Mouse (Mus musculus) thymus, postnatal 10 days (tissue): ENCODE results near the gene Hdac9.

Source experiments
- DNase-seq, 2 experiments: peaks; one replicate each; pipeline ENCODE4 v3.0.0; 2021; ENCODE audit warnings: low spot score in 2 of 2

Gene Hdac9

DNA sequence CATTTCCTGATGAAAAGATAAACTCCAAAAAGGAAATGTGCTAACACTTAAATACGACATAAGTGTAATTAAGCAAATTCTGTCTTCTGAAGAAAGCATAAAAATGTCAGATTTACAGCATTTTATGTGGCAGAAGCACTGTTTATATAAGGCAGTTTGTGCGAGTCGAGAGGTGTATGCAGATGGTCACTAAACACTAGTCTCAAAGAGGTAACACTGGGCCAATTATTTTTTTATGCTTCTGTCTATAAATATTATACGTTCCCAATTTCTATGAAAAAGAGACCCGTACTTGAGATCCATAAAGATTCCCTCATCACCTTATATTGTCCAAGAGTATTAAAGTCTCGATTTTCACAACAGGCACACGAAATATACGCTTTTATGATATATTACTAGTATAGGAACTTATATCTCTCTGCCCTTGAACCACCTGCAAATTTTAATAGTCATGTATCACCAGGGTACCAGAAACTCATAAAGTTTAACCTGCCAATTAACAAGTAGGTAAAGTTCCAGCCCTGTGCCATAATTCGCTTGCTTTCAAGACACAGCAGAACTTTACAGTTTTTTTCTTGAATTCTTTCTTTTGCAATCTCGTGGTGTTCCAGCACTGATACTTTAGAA is 322.6 kb downstream of the Hdac9 start:
- no peak for DNase-seq

GRCm38 (mm10) chr12:34587171-34587570 is 329.7 kb downstream of the Hdac9 start:
- no peak for DNase-seq

GRCm38 (mm10) chr12:34582522-34582921 is 334.4 kb downstream of the Hdac9 start:
- DNase-seq, result no peak

DNA sequence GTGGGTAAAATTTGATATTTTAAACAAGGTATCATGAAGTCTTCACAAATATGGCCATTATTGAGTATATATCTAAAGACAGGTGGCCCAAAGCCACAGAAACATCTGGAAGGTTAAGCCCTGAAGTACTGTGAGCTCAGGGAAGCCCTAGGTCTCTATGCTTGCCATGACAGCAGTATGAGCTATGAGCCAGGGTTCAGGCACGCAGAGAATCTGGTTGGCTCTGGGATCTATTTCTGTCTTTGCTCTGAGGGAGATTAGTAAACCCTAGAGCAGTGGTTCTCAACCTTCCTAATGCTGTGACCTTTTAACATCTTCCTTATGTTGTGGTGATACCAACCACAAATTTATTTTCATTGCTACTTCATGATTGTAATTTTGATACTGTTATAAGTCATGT is 337.7 kb downstream of the Hdac9 start:
- no peak for DNase-seq

GRCm38 (mm10) chr12:34571069-34571468 is 345.8 kb downstream of the Hdac9 start:
- DNase-seq, result no peak

DNA sequence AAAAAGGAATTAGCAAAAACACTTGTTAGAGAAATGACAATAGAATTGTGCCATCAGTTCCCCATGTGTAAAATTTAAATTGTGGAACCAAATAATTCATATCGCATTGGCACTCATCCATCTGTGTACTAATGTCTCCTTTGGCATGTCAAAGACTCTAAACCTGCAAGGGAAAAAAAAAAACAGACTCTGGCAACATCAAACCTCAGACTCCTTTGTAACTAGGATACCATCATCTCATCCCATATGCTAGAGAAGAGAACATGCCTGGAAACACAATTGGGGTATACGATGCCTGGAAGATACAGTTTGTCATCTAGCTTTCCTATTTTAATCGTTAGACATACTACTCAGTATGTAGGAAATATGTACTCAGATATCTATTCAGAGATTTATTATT is 347.4 kb downstream of the Hdac9 start:
- no peak for DNase-seq

GRCm38 (mm10) chr12:34569052-34569451 is 347.8 kb downstream of the Hdac9 start:
- DNase-seq, result no peak

- no peak for DNase-seq
Observed at GRCm38 (mm10) chr12:34562331-34562730, 354.6 kb downstream of the Hdac9 start.

DNA sequence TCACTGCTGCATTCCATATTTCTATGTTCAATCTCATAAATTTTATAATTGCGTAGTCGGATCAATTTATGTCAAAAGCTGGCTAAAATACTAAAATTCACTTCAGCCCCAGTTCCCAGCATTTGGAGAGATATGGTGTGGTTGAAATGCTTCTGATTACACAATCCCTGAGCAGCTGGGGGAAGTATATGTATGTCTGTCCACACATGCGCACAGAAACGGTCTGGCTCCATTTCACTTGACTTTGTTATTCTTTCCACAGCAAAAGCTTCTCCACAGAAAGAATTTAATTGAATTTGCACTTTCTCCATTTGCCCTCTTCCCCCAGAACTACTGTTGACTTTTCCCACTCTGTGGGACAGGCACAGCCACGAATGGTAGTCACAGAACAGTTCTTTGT is 357.9 kb downstream of the Hdac9 start:
- no peak for DNase-seq

- DNase-seq, result no peak
Observed at GRCm38 (mm10) chr12:34554803-34555202, 362.1 kb downstream of the Hdac9 start.

GRCm38 (mm10) chr12:34550268-34550667 is 366.6 kb downstream of the Hdac9 start:
- no peak for DNase-seq

GRCm38 (mm10) chr12:34529165-34529545 is 387.7 kb downstream of the Hdac9 start:
- no peak for DNase-seq

- DNase-seq, result no peak
Observed at GRCm38 (mm10) chr12:34528201-34529164, 388.4 kb downstream of the Hdac9 start.

DNA sequence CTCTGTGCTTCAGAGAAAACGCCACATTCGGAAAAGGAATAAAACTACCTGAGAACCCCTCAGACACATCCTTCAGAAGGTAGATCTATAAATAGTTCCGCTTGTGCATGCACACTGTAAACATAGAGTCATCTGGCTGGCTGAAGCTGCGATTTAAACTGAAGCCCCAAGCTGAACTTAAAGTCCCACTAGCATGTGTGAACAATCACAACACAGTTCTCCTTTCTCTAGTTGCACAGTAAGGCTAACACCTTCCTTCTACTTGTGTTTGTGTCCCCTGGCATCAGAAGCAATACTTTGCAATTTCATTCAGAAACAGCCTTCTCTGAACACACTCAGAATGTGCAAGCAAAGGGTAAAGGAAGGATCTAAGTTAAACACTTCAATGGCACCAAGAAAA is 389.1 kb downstream of the Hdac9 start:
- DNase-seq, result no peak

GRCm38 (mm10) chr12:34521468-34521867 is 395.4 kb downstream of the Hdac9 start:
- DNase-seq, result no peak

DNA sequence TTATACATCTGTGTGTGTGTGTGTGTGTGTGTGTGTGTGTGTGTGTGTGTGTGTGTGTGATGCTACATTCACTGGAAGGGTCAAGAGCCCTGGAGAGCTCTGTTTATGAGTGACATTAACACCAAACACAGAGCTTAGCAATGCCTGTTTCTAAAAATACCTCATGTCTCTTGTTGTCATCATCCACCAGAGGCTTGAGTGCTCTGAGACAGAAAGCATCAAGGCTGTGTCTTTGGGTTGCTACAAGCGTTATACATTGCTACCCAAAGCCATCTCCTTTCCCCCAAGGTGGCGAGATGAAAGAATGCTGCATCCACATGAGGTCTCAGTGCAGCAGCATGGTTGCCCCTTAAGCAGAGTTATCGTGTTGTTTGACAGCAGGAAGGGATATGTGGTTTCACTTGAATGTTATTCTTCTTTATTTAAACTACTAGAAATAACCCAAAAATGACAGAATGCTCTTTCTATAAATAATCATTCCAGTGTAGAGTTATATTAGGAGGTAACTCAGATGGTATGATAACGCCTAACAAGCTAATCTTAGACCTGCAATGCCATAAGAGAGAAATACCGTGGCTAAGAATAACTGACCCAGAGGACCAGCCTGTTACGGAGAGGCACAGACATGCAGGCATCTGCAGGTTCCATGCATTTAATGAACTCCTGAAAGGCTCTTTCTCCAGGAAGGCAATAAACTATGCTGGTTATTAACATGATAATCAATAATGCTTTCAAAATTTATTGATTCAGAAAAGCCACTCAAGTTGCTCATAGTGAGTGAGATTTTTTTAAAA is 399.9 kb downstream of the Hdac9 start:
- no peak for DNase-seq

GRCm38 (mm10) chr12:34506345-34506744 is 410.6 kb downstream of the Hdac9 start:
- DNase-seq, result no peak

GRCm38 (mm10) chr12:34498751-34499626 is 417.9 kb downstream of the Hdac9 start:
- DNase-seq, result no peak

GRCm38 (mm10) chr12:34498331-34498730 is 418.6 kb downstream of the Hdac9 start:
- DNase-seq, result no peak

GRCm38 (mm10) chr12:34497702-34498101 is 419.2 kb downstream of the Hdac9 start:
- no peak for DNase-seq

DNA sequence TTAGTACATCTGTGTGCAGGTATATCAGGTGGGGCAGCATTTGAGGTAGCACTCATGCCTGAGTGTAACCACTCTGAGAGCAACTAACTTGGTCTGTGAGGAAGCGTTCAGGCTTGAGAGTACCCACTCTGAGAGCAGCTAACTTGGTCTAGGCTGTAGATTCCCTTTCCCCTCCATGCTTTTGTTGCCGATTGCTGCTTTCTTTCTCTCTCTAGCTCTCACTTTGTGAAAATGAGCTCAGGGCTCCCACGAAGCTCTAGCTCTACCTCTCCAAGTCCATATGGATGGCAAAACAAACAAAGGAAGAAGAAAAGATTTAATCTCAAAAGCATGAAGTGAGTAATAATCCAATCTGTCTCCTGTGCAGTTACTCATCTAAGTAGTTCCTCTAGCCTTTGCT is 421.0 kb downstream of the Hdac9 start:
- no peak for DNase-seq
